Mouse (Mus musculus): ENCODE measurements around the gene Myo15.
A peak's percentile ranks its signal among the peaks of the same experiment; 100 is the strongest.
"Not testable (repeated sequence)": the region's sequence is repeated elsewhere in the genome, so short reads cannot be mapped to it uniquely, and the experiment has no call there.

Gene Myo15

DNA sequence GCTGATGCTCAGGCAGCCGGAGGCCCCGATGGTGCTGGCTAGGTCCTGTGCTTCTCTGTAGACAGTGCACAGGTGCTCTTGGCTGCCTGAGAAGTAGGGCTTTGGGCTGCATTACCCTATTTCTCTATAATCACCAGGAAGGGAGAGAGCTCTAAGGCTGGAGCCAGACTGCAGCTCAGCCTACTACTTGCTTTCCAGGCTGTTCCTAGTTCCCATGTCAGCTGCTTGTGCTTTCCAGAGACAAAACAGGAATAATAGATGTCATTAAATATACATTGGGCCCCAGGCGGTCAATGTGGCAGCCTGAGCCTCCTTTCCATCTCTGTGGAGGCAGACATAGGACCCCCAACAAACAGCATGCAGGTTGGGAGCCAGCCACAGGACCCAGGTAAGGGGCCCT lies at the start of gene Myo15:
Gene Myo15 (plus strand): TSS at position 301 of the 400 bp plus-strand sequence.
- DNase-seq (ENCODE audit: low spot score in 2 of 2), result no peak

DNA sequence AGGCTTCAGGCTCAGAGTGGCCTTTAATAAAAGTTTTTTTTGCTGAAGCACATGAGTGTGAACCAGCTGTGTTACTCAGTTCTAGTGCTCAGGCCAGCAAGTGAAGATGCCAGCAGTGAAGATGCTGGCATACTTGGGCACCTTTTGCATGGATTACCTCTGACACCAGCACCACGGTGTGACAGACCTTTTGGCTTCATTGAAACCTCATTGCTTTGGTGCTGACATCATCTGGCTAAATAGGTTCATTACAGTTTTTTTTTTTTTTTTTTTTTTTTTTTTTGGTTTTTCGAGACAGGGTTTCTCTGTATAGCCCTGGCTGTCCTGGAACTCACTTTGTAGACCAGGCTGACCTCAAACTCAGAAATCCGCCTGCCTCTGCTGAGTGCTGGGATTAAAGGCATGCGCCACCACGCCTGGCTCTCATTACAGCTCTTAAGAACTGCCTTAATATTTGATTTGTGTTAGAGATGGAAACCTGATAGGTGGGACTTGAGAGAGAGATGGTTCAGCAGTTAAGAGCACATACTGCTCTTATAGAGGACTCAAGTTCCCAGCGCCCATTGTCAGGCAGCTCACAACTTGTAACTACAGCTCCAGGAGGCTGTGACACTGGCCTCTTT lies 47.0 kb upstream of the Myo15 start:
- no peak for DNase-seq (ENCODE audit: low spot score in 2 of 2)

DNA sequence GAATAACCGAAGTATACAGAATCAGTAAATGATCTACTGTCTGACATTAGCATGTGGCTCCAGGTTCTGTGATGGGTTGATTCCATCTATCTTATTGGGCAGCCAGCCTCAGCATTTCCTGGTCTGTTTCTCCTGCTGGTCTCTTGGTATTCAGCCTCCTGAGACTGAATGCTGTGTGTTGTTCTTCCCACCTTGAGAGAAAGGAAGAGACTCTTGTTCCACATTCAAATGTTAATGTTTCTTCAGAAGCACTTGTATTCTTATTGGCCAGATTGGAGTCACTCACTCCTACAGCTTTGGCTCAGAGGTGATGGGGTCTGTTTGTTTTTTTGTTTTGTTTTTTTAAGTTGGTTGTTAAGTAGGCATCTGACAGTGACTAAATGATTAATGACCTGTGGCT lies 46.1 kb upstream of the Myo15 start:
- DNase-seq (ENCODE audit: low spot score in 2 of 2), result no peak

DNA sequence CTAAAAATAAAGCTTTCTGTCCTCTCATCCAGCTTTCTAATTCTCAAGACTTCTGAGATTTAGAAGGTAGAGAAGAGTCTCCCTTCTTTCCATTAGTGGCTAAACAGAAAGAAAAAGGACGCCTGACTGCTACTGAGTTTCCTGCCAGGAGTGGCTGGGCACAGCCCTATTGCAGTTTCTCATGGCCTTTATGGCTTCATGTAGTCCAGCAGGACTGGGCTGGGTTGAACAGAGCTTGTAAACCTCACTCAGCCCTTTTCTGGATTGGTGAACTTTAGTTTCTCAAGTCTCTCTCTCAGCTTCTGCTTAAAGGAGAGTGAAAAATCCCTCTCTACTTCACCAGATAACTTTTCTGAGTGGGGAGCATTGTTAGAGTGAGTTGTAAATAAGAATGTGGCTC lies 42.7 kb upstream of the Myo15 start:
- no peak for DNase-seq (ENCODE audit: low spot score in 2 of 2)

GRCm38 (mm10) chr11:60427628-60428027 lies 41.5 kb upstream of the Myo15 start:
- no peak for DNase-seq (ENCODE audit: low spot score in 2 of 2)

DNA sequence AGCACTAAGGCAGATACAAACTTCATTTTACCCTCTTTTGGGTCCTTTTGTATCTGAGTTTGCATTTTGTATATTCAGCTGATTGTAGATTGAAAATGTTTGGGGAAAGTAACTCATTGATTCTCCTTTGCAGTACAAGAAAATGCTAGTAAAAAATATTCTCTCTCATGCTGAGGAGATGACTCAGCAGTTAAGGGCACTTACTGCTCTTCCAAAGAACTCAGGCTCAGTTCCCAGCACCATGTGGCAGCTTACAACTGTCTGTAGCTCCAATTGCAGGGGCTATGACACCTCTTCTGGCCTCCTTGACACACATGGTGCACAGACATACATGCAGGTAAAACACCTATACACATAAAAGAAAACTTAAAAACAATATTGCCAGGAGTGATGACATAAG lies 35.6 kb upstream of the Myo15 start:
- DNase-seq (ENCODE audit: low spot score in 2 of 2), result no peak

- DNase-seq (ENCODE audit: low spot score in 2 of 2), result no peak
Observed at GRCm38 (mm10) chr11:60435133-60435532, 34.0 kb upstream of the Myo15 start.

- DNase-seq (ENCODE audit: low spot score in 2 of 2), result no peak
Observed at GRCm38 (mm10) chr11:60436618-60437017, 32.5 kb upstream of the Myo15 start.

- not testable (repeated sequence) for DNase-seq (ENCODE audit: low spot score in 2 of 2)
Observed at GRCm38 (mm10) chr11:60439621-60440020, 29.5 kb upstream of the Myo15 start.

- no peak for DNase-seq (ENCODE audit: low spot score in 2 of 2)
Observed at GRCm38 (mm10) chr11:60440176-60440575, 29.0 kb upstream of the Myo15 start.

DNA sequence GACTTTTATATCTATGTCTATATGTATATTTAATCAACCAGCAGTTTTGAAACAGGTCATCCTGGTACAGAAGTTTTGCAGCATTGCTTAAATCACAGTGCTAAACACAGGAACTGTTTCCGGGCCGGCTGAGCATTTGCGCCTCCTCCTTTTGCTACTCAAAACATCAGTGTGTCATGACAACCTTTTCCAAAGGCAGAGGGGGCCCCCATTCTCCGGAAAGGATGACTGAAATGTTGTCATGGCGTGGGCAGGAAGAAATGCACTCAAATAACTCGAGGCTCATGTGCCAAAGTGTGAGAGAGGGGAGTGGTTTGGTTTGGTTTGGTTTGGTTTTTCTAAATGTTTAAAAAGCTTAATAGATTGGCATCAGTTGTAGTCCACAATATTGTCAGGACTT lies 26.2 kb upstream of the Myo15 start:
- no peak for DNase-seq (ENCODE audit: low spot score in 2 of 2)

- no peak for DNase-seq (ENCODE audit: low spot score in 2 of 2)
Observed at GRCm38 (mm10) chr11:60444007-60444406, 25.1 kb upstream of the Myo15 start.

- DNase-seq (ENCODE audit: low spot score in 2 of 2), result peak; percentile 87 to 93
Observed at GRCm38 (mm10) chr11:60454080-60454744, 14.9 kb upstream of the Myo15 start, which contains the start of gene Drg2. Gene Drg2, plus strand, starts transcription at chr11:60454591.

DNA sequence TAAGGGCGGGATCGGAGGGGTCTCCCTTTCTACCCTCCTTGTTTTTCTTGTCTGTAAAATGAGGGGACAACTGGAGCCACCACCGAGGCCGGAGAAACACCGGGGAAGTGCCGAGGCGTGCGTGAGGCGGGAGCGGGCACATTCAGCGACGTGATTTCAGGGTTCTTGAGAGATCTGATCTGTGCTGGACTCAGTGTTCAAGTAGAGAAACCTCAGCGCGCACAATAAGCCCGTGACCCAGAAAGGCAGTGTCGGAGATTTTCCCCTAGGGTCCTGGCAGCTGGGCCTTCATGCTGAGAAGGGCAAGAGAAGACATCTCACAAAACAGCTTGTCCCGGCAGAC lies 14.4 kb upstream of the Myo15 start:
- no peak for DNase-seq (ENCODE audit: low spot score in 2 of 2)

GRCm38 (mm10) chr11:60457973-60458372 lies 11.2 kb upstream of the Myo15 start:
- no peak for DNase-seq (ENCODE audit: low spot score in 2 of 2)

GRCm38 (mm10) chr11:60465943-60466380 lies 3.2 kb upstream of the Myo15 start:
- peak; percentile 55 to 79 for DNase-seq (ENCODE audit: low spot score in 2 of 2)

GRCm38 (mm10) chr11:60470743-60471142 lies 1.6 kb downstream of the Myo15 start:
- no peak for DNase-seq (ENCODE audit: low spot score in 2 of 2)

DNA sequence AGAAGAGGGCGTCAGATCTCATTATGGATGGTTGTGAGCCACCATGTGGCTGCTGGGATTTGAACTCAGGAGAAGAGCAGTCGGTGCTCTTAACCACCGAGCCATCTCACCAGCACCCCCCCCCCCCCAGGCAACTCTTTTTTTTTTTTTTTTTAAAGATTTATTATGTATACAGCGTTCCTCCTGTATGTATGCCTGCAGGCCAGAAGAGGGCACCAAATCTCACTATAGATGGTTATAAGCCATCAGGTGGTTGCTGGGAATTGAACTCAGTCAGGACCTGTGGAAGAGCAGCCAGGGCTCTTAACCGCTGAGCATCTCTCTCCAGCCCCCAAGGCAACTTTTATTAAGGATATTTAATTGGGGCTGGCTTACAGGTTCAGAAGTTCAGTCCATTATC lies 5.4 kb downstream of the Myo15 start:
- DNase-seq (ENCODE audit: low spot score in 2 of 2), result no peak

- no peak for DNase-seq (ENCODE audit: low spot score in 2 of 2)
Observed at GRCm38 (mm10) chr11:60475668-60476362, 6.7 kb downstream of the Myo15 start.

DNA sequence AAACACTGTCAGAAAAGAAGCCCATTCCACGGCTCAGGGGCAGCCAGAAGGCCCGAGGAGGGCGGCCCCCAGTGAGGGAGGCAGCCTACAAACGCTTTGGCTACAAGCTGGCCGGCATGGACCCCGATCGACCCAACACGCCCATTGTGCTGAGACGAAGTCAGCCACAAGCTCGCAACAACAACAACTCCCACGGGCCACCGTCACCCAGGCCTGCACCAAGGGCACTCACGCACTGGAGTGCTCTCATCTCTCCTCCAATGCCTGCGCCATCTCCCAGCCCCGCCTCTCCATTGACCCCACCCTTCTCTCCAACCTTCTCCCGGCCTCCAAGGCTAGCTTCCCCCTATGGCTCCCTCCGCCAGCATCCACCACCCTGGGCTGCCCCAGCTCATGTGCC lies 9.0 kb downstream of the Myo15 start:
- no peak for DNase-seq (ENCODE audit: low spot score in 2 of 2)

- DNase-seq (ENCODE audit: low spot score in 2 of 2), result peak in 1 of 2 experiments; percentile 66
Observed at GRCm38 (mm10) chr11:60486267-60486666, 17.1 kb downstream of the Myo15 start.

DNA sequence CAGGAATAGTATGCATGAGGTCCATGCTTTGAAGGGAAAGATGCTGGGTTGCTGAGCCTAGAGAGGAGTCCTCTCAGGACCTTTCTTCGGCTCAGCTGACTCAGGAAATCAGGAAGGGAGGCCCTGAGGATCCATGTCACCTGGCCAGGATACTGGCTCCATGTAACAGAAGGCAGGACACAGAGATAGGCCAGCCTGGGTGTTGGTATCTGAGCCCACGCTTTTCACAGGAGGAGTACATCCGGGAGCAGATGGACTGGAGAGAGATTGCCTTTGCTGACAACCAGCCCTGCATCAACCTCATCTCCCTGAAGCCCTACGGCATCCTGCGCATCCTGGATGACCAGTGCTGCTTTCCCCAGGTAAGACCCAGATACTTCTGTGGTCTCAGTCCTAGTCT lies 23.6 kb downstream of the Myo15 start:
- no peak for DNase-seq (ENCODE audit: low spot score in 2 of 2)

DNA sequence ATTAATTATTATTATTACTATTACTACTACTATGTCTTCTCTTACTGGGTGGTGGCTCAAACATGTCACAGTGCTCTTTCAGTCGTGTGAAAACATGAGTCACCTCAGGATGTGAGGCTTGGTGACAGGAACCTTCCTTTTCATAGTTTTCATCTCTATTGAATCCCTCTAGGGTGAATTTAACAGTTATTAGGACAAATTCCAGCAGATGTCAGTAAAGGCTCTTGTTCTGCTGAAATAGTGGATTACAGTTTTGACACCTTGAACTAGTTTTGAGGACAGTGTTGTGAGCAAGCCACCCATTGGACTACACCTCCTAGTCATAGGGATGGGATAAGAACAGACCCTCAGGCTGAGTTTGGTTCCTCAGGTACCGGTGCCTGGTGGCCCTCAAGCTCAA lies 26.6 kb downstream of the Myo15 start:
- no peak for DNase-seq (ENCODE audit: low spot score in 2 of 2)

Data from spleen, postnatal 4 days (tissue).